ENCODE assay signal across 19 mouse cellular contexts in the genomic region with DNA sequence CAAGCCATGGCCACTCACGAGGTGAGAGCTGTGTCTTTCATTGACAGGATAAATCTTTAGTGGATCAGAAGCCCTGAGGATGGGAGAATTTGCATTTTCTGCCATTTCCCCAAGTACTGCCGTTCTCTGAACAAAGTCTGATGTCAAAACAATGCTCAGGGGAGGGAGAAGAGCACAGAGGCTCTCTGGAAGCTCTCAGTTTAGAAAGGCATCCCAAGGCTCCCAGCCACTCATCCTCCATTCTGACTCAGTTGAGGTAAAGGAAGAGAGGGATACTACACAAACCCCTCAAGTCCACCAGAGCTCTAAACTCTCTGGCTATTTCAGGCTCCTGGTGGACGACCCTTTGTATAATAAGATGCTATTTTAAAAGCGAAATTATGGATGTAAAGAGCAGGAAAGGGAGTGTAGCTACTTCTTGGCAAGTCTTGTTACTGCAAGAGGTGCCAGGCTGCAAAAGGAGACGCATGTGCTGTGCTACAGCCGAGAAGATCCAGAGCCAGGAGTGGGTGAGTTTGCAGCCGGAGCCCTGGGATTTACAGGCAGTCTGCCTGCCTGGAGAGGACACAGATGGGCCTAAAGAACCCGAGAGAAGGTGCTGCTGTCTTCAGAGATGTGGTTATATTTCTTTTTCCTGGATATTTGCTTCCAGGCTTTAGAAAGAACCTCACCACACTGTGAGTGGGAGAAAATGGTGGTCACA. TPM values are rescaled to one million over a fixed set of nuclear protein-coding genes. Genes with fewer than 3 reads are reported as not detected.
A peak's percentile ranks its signal among the peaks of the same experiment; 100 is the strongest.
DNase-seq lines count a peak whose midpoint lies in the region; ATAC-seq and TF ChIP-seq lines count a peak whose summit lies in the region.
"Had no signal": no experiment of that assay in that cellular context is flagged by ENCODE, and none has a peak within 500 bp of the region (broad histone marks: within the 10 kb centered on the region; RNA-seq: fewer than 3 reads in every experiment).

No protein-coding gene starts in this region.

- no peaks in the 10 kb centered on the region for H3K9me3 ChIP-seq in forebrain, embryonic 13.5 days (replicated peaks)
- H3K9me3 ChIP-seq in forebrain, embryonic 11.5 days (ENCODE audit: control insufficient read depth, low read length), result no peaks in the 10 kb centered on the region
- H3K9me3 ChIP-seq: neural tube, embryonic 15.5 days had no signal

- no peak overlapping the region for H3K9ac ChIP-seq in forebrain, embryonic 13.5 days
- H3K9ac ChIP-seq in forebrain, embryonic 11.5 days (ENCODE audit: low read length), result no peak overlapping the region
- H3K9ac ChIP-seq: lung, embryonic 14.5 days; neural tube, embryonic 15.5 days had no signal

- 60% methylated on average over 8 of the region's 8 CpGs for WGBS in forebrain, embryonic 13.5 days
- 69% methylated on average over 8 of the region's 8 CpGs for WGBS in forebrain, embryonic 11.5 days

- no peaks in the 10 kb centered on the region for H3K36me3 ChIP-seq in forebrain, embryonic 13.5 days (ENCODE audit: poor library complexity, severe bottlenecking)
- H3K36me3 ChIP-seq in forebrain, embryonic 11.5 days (ENCODE audit: control insufficient read depth, insufficient read depth, low read length), result no peaks in the 10 kb centered on the region
- H3K36me3 ChIP-seq: neural tube, embryonic 15.5 days had no signal

- TF ChIP-seq CTCF in left cerebral cortex, adult 2 months (IDR thresholded peaks at IDR 0.05), result no peak

- intact Hi-C loops in left cerebral cortex, adult 2 months (cut with DNase I), result loop anchor here (1.0 kb wide), 2 partner anchors 50 to 94 kb away; no protein-coding TSS in a partner anchor

- H3K27me3 ChIP-seq in forebrain, embryonic 13.5 days, result no peaks in the 10 kb centered on the region
- H3K27me3 ChIP-seq in forebrain, embryonic 11.5 days (ENCODE audit: control insufficient read depth, insufficient read depth, low read length), result no peaks in the 10 kb centered on the region
- H3K27me3 ChIP-seq: neural tube, embryonic 15.5 days had no signal

- ATAC-seq in forebrain, embryonic 13.5 days, result peak; percentile 51; the same call in 1 of the 2 replicates
- ATAC-seq in forebrain, embryonic 11.5 days (replicated peaks; ENCODE audit: low FRiP score), result no peak
- ATAC-seq: activated CD4-positive, CD25-positive, alpha-beta regulatory T cell, adult 4 months; intestine, postnatal 0 days had no signal

- H3K27ac ChIP-seq in forebrain, embryonic 13.5 days, result no peak overlapping the region
- H3K27ac ChIP-seq in forebrain, embryonic 11.5 days (ENCODE audit: low read depth, low read length), result no peak overlapping the region
- H3K27ac ChIP-seq in left cerebral cortex, adult 2 months, result peak overlapping the region; percentile 92
- H3K27ac ChIP-seq: neural tube, embryonic 15.5 days had no signal

- DNase-seq in forebrain, embryonic 11.5 days (ENCODE audit: low spot score), result no peak
- peak; percentile 37 to 71 for DNase-seq in frontal cortex, postnatal 10 days (ENCODE audit: low spot score in 2 of 2)
- DNase-seq in left cerebral cortex, adult 2 months (ENCODE audit: extremely low spot score in 1 of 2, low spot score in 2 of 2), result peak; percentile 35 to 52
- DNase-seq in right cerebral cortex, postnatal 25 days, result peak; percentile 75
- DNase-seq in gastrocnemius, postnatal 25 days, result no peak
- no peak for DNase-seq in kidney, adult 11 months
- no peak for DNase-seq in spleen, postnatal 10 days (ENCODE audit: low spot score in 2 of 2)
- DNase-seq: cerebellum, adult 11 months; gastrocnemius, postnatal 36 days; kidney, postnatal 36 days; liver; lung, embryonic 14.5 days; thymus, postnatal 14 days had no signal

- 0 out of 2 replicates have a peak, but pooled peaks cover 8% of the 10 kb centered on the region for H3K4me1 ChIP-seq in forebrain, embryonic 13.5 days
- no peaks in the 10 kb centered on the region for H3K4me1 ChIP-seq in forebrain, embryonic 11.5 days (replicated peaks; ENCODE audit: control insufficient read depth, insufficient read depth, low read length)
- H3K4me1 ChIP-seq: megakaryocyte, embryonic 14.5 days; neural tube, embryonic 15.5 days had no signal

- no peak overlapping the region for H3K4me3 ChIP-seq in forebrain, embryonic 13.5 days
- H3K4me3 ChIP-seq in forebrain, embryonic 11.5 days (ENCODE audit: low read depth, low read length), result no peak overlapping the region
- H3K4me3 ChIP-seq in left cerebral cortex, adult 2 months, result no peak overlapping the region
- H3K4me3 ChIP-seq: megakaryocyte, embryonic 14.5 days; neural tube, embryonic 15.5 days had no signal

- no peak overlapping the region for H3K4me2 ChIP-seq in forebrain, embryonic 13.5 days
- H3K4me2 ChIP-seq in forebrain, embryonic 11.5 days (ENCODE audit: low read depth, low read length, severe bottlenecking), result no peak overlapping the region
- H3K4me2 ChIP-seq: lung, embryonic 14.5 days; neural tube, embryonic 15.5 days had no signal

RNA-seq across cellular contexts. Expression of gene Cck, which starts 11.1 kb away (rescaled TPM):
- 11.0 and 40.0 TPM in 2 replicates for polyA plus RNA-seq in forebrain, embryonic 13.5 days (2015; fragmentation: Nextera tagmentation; extraction: Ambion mirVana)
- 2.5 and 4.4 TPM in 2 replicates for polyA plus RNA-seq in forebrain, embryonic 11.5 days (2014; fragmentation: Nextera tagmentation; extraction: Ambion mirVana)
- total RNA-seq in left cerebral cortex, adult 2 months (2021), result 100 to 1,000 TPM; 710 to 764 TPM
- 1 to 10 TPM; 1.2 to 1.4 TPM for total RNA-seq in gastrocnemius, postnatal 25 days (2021)
- total RNA-seq: CH12.LX had no signal
- polyA plus RNA-seq: activated CD4-positive, CD25-positive, alpha-beta regulatory T cell, adult 4 months; lung, embryonic 14.5 days had no signal

Comparison
In these comparisons a context has a peak if more than half of its experiments do, and no peak if none do; other contexts are left out.
1. DNase-seq: peak in frontal cortex, postnatal 10 days (2 of 2), left cerebral cortex, adult 2 months (2 of 2) and right cerebral cortex, postnatal 25 days (single experiment); none in forebrain, embryonic 11.5 days (single experiment), gastrocnemius, postnatal 25 days (single experiment), kidney, adult 11 months (single experiment) and spleen, postnatal 10 days (0 of 2).
2. RNA of gene Cck, which starts 11.1 kb away (total RNA-seq): 710 to 764 TPM in left cerebral cortex, adult 2 months; 1.2 to 1.4 TPM in gastrocnemius, postnatal 25 days; every median in the first group is over 100 times any median in the second.